ENCODE assay signal across 9 mouse cellular contexts in the genomic region with DNA sequence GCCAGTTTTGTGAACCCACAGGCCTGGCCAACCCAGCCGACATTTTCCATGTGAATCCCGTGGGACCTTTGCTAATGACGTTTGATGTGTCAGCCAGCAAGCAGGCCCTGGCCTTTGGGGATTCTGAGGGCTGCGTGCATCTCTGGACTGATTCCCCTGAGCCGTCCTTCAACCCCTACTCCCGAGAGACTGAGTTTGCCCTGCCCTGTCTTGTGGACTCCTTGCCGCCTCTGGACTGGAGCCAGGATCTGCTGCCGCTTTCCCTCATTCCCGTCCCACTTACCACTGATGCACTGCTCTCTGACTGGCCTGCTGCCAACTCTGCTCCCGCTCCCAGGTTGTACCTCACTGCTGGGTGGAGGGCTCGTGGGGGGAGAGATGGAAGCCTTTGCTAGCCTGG. TPM values are rescaled to one million over a fixed set of nuclear protein-coding genes. Genes with fewer than 3 reads are reported as not detected.
DNase-seq lines count a peak whose midpoint lies in the region; ATAC-seq lines count a peak whose summit lies in the region.
"Had no signal": no experiment of that assay in that cellular context is flagged by ENCODE, and none has a peak within 500 bp of the region (broad histone marks: within the 10 kb centered on the region; RNA-seq: fewer than 3 reads in every experiment).

No protein-coding gene starts in this region.

- no peak for ATAC-seq in forebrain, embryonic 12.5 days (ENCODE audit: low FRiP score)
- no peak for ATAC-seq in forebrain, embryonic 11.5 days (replicated peaks; ENCODE audit: low FRiP score)
- ATAC-seq in stomach, embryonic 14.5 days (ENCODE audit: insufficient number of reproducible peaks, insufficient read depth, low FRiP score, low read depth), result peak; percentile 34; the same call in 1 of the 2 replicates
- ATAC-seq in activated CD4-positive, CD25-positive, alpha-beta regulatory T cell, adult 4 months, result no peak

- H3K4me2 ChIP-seq in forebrain, embryonic 12.5 days, result no peak overlapping the region
- H3K4me2 ChIP-seq in forebrain, embryonic 11.5 days (ENCODE audit: low read depth, low read length, severe bottlenecking), result no peak overlapping the region
- H3K4me2 ChIP-seq in stomach, embryonic 14.5 days (replicated peaks; ENCODE audit: low read depth, low read length), result no peak overlapping the region

- H3K27me3 ChIP-seq in forebrain, embryonic 12.5 days, result no peaks in the 10 kb centered on the region
- H3K27me3 ChIP-seq in forebrain, embryonic 11.5 days (ENCODE audit: control insufficient read depth, insufficient read depth, low read length), result no peaks in the 10 kb centered on the region
- H3K27me3 ChIP-seq in stomach, embryonic 14.5 days (ENCODE audit: control insufficient read depth, insufficient read depth, low read length), result no peaks in the 10 kb centered on the region

- H3K36me3 ChIP-seq in forebrain, embryonic 12.5 days (replicated peaks), result peaks cover 65% of the 10 kb centered on the region
- peaks cover 3% of the 10 kb centered on the region; the same call in 1 of the 2 replicates for H3K36me3 ChIP-seq in forebrain, embryonic 11.5 days (ENCODE audit: control insufficient read depth, insufficient read depth, low read length)
- H3K36me3 ChIP-seq in stomach, embryonic 14.5 days (ENCODE audit: control insufficient read depth, insufficient read depth, low read length), result peaks cover 37% of the 10 kb centered on the region

- peaks cover 5% of the 10 kb centered on the region; the same call in 1 of the 2 replicates for H3K4me1 ChIP-seq in forebrain, embryonic 12.5 days
- no peaks in the 10 kb centered on the region for H3K4me1 ChIP-seq in forebrain, embryonic 11.5 days (replicated peaks; ENCODE audit: control insufficient read depth, insufficient read depth, low read length)
- H3K4me1 ChIP-seq in stomach, embryonic 14.5 days (ENCODE audit: control insufficient read depth, insufficient read depth, low read length), result no peaks in the 10 kb centered on the region

- H3K27ac ChIP-seq in forebrain, embryonic 12.5 days, result no peak overlapping the region
- no peak overlapping the region for H3K27ac ChIP-seq in forebrain, embryonic 11.5 days (ENCODE audit: low read depth, low read length)
- H3K27ac ChIP-seq in stomach, embryonic 14.5 days (ENCODE audit: low read length), result 0 out of 2 replicates have a peak overlapping the region, but pooled peaks have one; percentile 7

- no peaks in the 10 kb centered on the region for H3K9me3 ChIP-seq in forebrain, embryonic 12.5 days
- no peaks in the 10 kb centered on the region for H3K9me3 ChIP-seq in forebrain, embryonic 11.5 days (ENCODE audit: control insufficient read depth, low read length)
- H3K9me3 ChIP-seq in stomach, embryonic 14.5 days (ENCODE audit: control insufficient read depth, low read depth, low read length), result no peaks in the 10 kb centered on the region

- no peak for DNase-seq in forebrain, embryonic 11.5 days (ENCODE audit: low spot score)
- peak; percentile 47 for DNase-seq in retina, postnatal 1 day
- DNase-seq in retina, embryonic 14.5 days (ENCODE audit: low spot score), result no peak
- DNase-seq in kidney, adult 8-10 months, result peak; percentile 23 to 38
- DNase-seq in urinary bladder, postnatal 25 days (ENCODE audit: low spot score), result no peak

- WGBS in forebrain, embryonic 12.5 days, result 74% methylated on average over 11 of the region's 11 CpGs
- WGBS in forebrain, embryonic 11.5 days, result 88% methylated on average over 11 of the region's 11 CpGs
- WGBS in stomach, embryonic 14.5 days, result 53% methylated on average over 11 of the region's 11 CpGs

- peak overlapping the region; percentile 25; the same call in 1 of the 2 replicates for H3K9ac ChIP-seq in forebrain, embryonic 12.5 days
- no peak overlapping the region for H3K9ac ChIP-seq in forebrain, embryonic 11.5 days (ENCODE audit: low read length)
- H3K9ac ChIP-seq in stomach, embryonic 14.5 days (replicated peaks; ENCODE audit: low read depth, low read length), result no peak overlapping the region

- H3K4me3 ChIP-seq in forebrain, embryonic 12.5 days (replicated peaks), result no peak overlapping the region
- H3K4me3 ChIP-seq in forebrain, embryonic 11.5 days (ENCODE audit: low read depth, low read length), result no peak overlapping the region
- H3K4me3 ChIP-seq in stomach, embryonic 14.5 days (ENCODE audit: low read depth, low read length), result no peak overlapping the region

RNA-seq across cellular contexts. Expression of gene Pan2, which starts 7.0 kb away (rescaled TPM):
- polyA plus RNA-seq in forebrain, embryonic 12.5 days (2016; fragmentation: Nextera tagmentation; extraction: Ambion mirVana), result 40.2 and 42.2 TPM in 2 replicates
- polyA plus RNA-seq in forebrain, embryonic 11.5 days (2014; fragmentation: Nextera tagmentation; extraction: Ambion mirVana), result 45.2 and 46.1 TPM in 2 replicates
- 32.9 and 34.8 TPM in 2 replicates for polyA plus RNA-seq in stomach, embryonic 14.5 days (2014; fragmentation: Nextera tagmentation; extraction: Ambion mirVana)
- 10 to 100 TPM; 18.9 to 21.1 TPM for polyA plus RNA-seq in activated CD4-positive, CD25-positive, alpha-beta regulatory T cell, adult 4 months (2017; shearing (Covaris generic))

RNA-seq across cellular contexts. Expression of gene Il23a, which starts 11.6 kb away (rescaled TPM):
- polyA plus RNA-seq in forebrain, embryonic 12.5 days (2016; fragmentation: Nextera tagmentation; extraction: Ambion mirVana), result not detected in 2 replicates
- not detected in 2 replicates for polyA plus RNA-seq in forebrain, embryonic 11.5 days (2014; fragmentation: Nextera tagmentation; extraction: Ambion mirVana)
- polyA plus RNA-seq in stomach, embryonic 14.5 days (2014; fragmentation: Nextera tagmentation; extraction: Ambion mirVana), result 0.36 and 0.43 TPM in 2 replicates
- not detected for polyA plus RNA-seq in activated CD4-positive, CD25-positive, alpha-beta regulatory T cell, adult 4 months (2017; shearing (Covaris generic))
- polyA plus RNA-seq: liver, adult 2 months had no signal

RNA-seq across cellular contexts. Expression of gene Cnpy2, which starts 12.1 kb away (rescaled TPM):
- 200 and 212 TPM in 2 replicates for polyA plus RNA-seq in forebrain, embryonic 12.5 days (2016; fragmentation: Nextera tagmentation; extraction: Ambion mirVana)
- polyA plus RNA-seq in forebrain, embryonic 11.5 days (2014; fragmentation: Nextera tagmentation; extraction: Ambion mirVana), result 222 and 224 TPM in 2 replicates
- 328 and 342 TPM in 2 replicates for polyA plus RNA-seq in stomach, embryonic 14.5 days (2014; fragmentation: Nextera tagmentation; extraction: Ambion mirVana)
- 100 to 1,000 TPM in 1 of 2 experiments, 10 to 100 TPM in 1; 96.7 to 115 TPM for polyA plus RNA-seq in activated CD4-positive, CD25-positive, alpha-beta regulatory T cell, adult 4 months (2017; shearing (Covaris generic))

RNA-seq across cellular contexts. Expression of gene Cs, which starts 27.4 kb away (rescaled TPM):
- polyA plus RNA-seq in forebrain, embryonic 12.5 days (2016; fragmentation: Nextera tagmentation; extraction: Ambion mirVana), result 221 and 235 TPM in 2 replicates
- polyA plus RNA-seq in forebrain, embryonic 11.5 days (2014; fragmentation: Nextera tagmentation; extraction: Ambion mirVana), result 263 and 278 TPM in 2 replicates
- 211 and 214 TPM in 2 replicates for polyA plus RNA-seq in stomach, embryonic 14.5 days (2014; fragmentation: Nextera tagmentation; extraction: Ambion mirVana)
- 100 to 1,000 TPM; 145 to 149 TPM for polyA plus RNA-seq in activated CD4-positive, CD25-positive, alpha-beta regulatory T cell, adult 4 months (2017; shearing (Covaris generic))

RNA-seq across cellular contexts. Expression of gene Stat2, which starts 39.8 kb away (rescaled TPM):
- 18.5 and 18.7 TPM in 2 replicates for polyA plus RNA-seq in forebrain, embryonic 12.5 days (2016; fragmentation: Nextera tagmentation; extraction: Ambion mirVana)
- polyA plus RNA-seq in forebrain, embryonic 11.5 days (2014; fragmentation: Nextera tagmentation; extraction: Ambion mirVana), result 16.1 and 16.4 TPM in 2 replicates
- polyA plus RNA-seq in stomach, embryonic 14.5 days (2014; fragmentation: Nextera tagmentation; extraction: Ambion mirVana), result 12.2 and 13.0 TPM in 2 replicates
- polyA plus RNA-seq in activated CD4-positive, CD25-positive, alpha-beta regulatory T cell, adult 4 months (2017; shearing (Covaris generic)), result 10 to 100 TPM; 45.6 to 66.1 TPM

Comparison
In these comparisons a context has a peak if more than half of its experiments do, and no peak if none do; other contexts are left out.
1. DNase-seq: peak in retina, postnatal 1 day (single experiment) and kidney, adult 8-10 months (2 of 2); none in forebrain, embryonic 11.5 days (single experiment), retina, embryonic 14.5 days (single experiment) and urinary bladder, postnatal 25 days (single experiment).